Mouse (Mus musculus) limb, embryonic 13.5 days (tissue): ENCODE data around the gene Ptchd4. TPM values are rescaled to one million over a fixed set of nuclear protein-coding genes. Genes with fewer than 3 reads are reported as not detected.

Experiments
- ATAC-seq: fragments of 200-750 bp; cut with Nextera tagmentation; 2 replicates; pipeline ENCODE4 v1.8.0; 2017; ENCODE audit warnings: low read depth, moderate number of reproducible peaks, moderate TSS enrichment; ENCODE audit not compliant: low FRiP score
- H3K27ac ChIP-seq: fragments of 300-500 bp; sonication (generic); 2 replicates; pipeline ENCODE4 v1.5.1; 2015; ENCODE audit warnings: inconsistent platforms, mild to moderate bottlenecking, moderate library complexity
- H3K27me3 ChIP-seq: fragments of 300-500 bp; sonication (generic); 2 replicates; pipeline ENCODE4 v1.6.1; 2015; ENCODE audit warnings: mild to moderate bottlenecking, inconsistent platforms
- H3K36me3 ChIP-seq: fragments of 300-500 bp; sonication (generic); 2 replicates; pipeline ENCODE4 v1.6.1; 2015; ENCODE audit warnings: inconsistent platforms, mild to moderate bottlenecking, moderate library complexity
- H3K4me1 ChIP-seq: fragments of 300-500 bp; sonication (generic); 2 replicates; pipeline ENCODE4 v1.6.1; 2015; ENCODE audit warnings: inconsistent platforms
- H3K4me2 ChIP-seq: fragments of 300-500 bp; sonication (generic); replicated peaks from 2 replicates; pipeline ENCODE4 v1.6.1; 2015; ENCODE audit warnings: inconsistent platforms, mild to moderate bottlenecking, moderate library complexity
- H3K4me3 ChIP-seq: fragments of 300-500 bp; sonication (generic); 2 replicates; pipeline ENCODE4 v1.5.1; 2015; ENCODE audit warnings: moderate library complexity, mild to moderate bottlenecking, inconsistent platforms
- H3K9ac ChIP-seq: fragments of 300-500 bp; sonication (generic); 2 replicates; pipeline ENCODE4 v1.6.1; 2015; ENCODE audit warnings: mild to moderate bottlenecking, inconsistent platforms
- H3K9me3 ChIP-seq: fragments of 300-500 bp; sonication (generic); 2 replicates; pipeline ENCODE4 v1.6.1; 2016; ENCODE audit warnings: inconsistent platforms
- WGBS: fragments of 180-500 bp; shearing (Covaris S2); methylation state at CpG from one replicate; pipeline ENCODE4 v1.1.7; 2015; 5-methylcytosine and 5-hydroxymethylcytosine counted together
- polyA plus RNA-seq: library from polyadenylated mRNA; unstranded; fragments of >200 nt; fragmentation: Nextera tagmentation; extraction: Ambion mirVana; gene quantifications from 2 replicates; pipeline ENCODE4 v1.2.1, GENCODE M21; 2015

Gene Ptchd4
- polyA plus RNA-seq, 1 experiment from 2014 or later = 4.8 TPM

DNA sequence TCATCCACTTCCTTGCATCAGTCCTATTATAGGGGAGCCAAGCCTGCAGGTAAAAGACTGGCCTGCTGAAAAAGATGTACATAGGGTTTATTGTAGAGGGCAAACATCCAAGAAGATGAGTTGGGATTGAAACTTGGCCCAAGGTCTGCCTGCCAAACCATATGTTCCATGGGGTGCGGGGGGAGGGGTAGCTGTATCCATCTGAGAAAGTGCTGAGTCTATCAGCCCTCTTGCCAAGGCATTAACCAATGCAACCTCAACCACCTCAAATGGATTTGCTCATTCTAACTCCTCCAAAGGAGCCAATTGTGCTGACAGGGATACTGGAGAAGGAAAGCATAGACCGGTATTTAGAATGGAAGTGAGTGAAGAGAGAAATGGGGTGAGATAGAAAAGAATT lies 136.5 kb downstream of the Ptchd4 start:
- Histone ChIP-seq H3K4me1 (no peaks in the 10 kb centered on the region), H3K4me2 (no peak overlapping the region), H3K27ac (no peak overlapping the region), H3K4me3 (no peak overlapping the region), H3K27me3 (no peaks in the 10 kb centered on the region), H3K36me3 (no peaks in the 10 kb centered on the region), H3K9me3 (no peaks in the 10 kb centered on the region), H3K9ac (no peak overlapping the region)
- 88% methylated on average over 2 of the region's 2 CpGs for WGBS
- no peak for ATAC-seq

DNA sequence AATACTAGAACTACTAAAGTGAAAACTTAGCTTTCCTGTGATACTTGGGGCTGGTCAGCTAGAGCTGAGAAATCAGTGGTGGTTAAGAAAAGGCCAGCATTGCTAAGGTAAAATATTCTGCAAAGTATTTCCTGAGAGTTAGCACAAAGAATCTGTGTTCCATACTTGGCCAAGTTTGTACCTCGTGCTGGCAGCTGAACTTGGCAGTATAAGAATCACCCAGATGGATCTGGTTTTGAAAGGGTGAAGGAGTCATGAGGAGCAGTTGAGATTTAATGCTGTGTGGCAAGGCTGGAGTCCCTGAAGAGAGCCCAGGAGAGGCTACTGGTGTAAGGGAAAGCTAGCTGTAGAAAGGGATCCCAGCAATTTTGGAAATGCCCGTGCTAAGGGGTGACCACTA lies 140.7 kb downstream of the Ptchd4 start:
- Histone ChIP-seq H3K36me3 (no peaks in the 10 kb centered on the region), H3K9me3 (peaks cover 2% of the 10 kb centered on the region; the same call in 1 of the 2 replicates), H3K4me2 (no peak overlapping the region), H3K27ac (no peak overlapping the region), H3K4me1 (no peaks in the 10 kb centered on the region), H3K4me3 (no peak overlapping the region), H3K27me3 (no peaks in the 10 kb centered on the region), H3K9ac (no peak overlapping the region)
- ATAC-seq = no peak
- 63% methylated on average over 2 of the region's 2 CpGs for WGBS

DNA sequence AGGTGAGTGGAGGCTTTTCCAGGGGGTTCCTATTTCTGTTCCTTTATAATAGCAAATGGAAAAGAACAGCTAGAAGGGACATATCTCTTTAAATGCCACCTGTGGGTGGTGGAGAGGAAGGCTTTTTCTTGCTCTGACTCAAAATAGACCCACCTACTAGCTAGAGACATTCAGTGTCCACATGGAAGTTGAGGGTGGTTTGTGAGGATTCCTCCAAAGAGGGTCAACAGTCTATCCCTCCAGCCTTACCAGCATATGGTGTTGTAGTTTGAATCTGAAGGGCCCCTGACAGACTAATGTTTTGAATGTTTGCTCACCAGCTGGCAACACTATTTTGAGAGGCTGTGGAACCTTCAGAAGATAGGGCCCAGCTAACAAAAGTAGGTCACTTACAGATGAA lies 147.0 kb downstream of the Ptchd4 start:
- ATAC-seq = no peak
- H3K27ac ChIP-seq = no peak overlapping the region

DNA sequence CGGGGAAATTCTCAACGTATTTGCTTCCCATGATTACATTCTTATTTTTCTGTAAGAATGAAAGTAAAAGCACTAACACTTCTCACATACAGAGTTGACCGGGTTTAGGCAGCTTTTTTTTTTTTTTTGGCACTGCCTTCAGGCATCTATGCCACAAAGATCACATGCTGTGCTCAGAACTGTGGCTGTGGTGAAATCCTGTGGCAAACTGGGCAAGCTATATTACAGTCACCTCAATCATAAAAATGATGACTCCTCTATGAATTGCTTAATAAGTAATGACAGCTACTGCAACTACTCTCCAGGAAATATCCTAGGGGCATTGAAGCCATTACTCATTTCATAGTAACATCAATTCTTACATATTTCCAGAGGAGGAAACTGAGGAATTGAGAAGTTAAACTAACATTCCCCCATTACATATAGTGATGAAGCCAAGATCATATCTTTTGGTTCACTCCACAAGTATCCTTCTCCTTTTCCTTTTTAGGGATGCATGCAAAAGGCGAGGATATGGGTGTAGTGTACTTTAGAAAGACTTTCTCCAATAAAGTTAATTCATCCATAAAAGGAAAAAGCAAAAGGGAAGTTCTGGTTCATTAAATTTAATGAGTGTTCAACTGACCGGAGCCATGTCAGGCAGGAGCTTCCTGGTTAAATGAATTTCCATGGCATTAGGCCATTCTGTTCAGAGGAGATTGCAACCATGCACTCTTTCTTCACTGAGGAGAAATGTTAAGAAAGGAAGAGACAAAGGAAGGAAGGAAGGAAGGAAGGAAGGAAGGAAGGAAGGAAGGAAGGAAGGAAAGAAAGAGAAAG lies 164.6 kb downstream of the Ptchd4 start:
- no peak for ATAC-seq
- Histone ChIP-seq H3K4me2 (no peak overlapping the region), H3K9ac (no peak overlapping the region), H3K27ac (no peak overlapping the region), H3K27me3 (no peaks in the 10 kb centered on the region), H3K36me3 (no peaks in the 10 kb centered on the region), H3K4me3 (no peak overlapping the region), H3K4me1 (no peaks in the 10 kb centered on the region), H3K9me3 (no peaks in the 10 kb centered on the region)
- WGBS = 46% methylated on average over 5 of the region's 5 CpGs

More for the DNA sequence above, 147.0 kb downstream of the Ptchd4 start:
- Histone ChIP-seq H3K4me1 (no peaks in the 10 kb centered on the region), H3K36me3 (no peaks in the 10 kb centered on the region), H3K9me3 (peaks cover 3% of the 10 kb centered on the region; the same call in 1 of the 2 replicates), H3K4me2 (no peak overlapping the region), H3K4me3 (no peak overlapping the region), H3K9ac (no peak overlapping the region), H3K27me3 (no peaks in the 10 kb centered on the region)

DNA sequence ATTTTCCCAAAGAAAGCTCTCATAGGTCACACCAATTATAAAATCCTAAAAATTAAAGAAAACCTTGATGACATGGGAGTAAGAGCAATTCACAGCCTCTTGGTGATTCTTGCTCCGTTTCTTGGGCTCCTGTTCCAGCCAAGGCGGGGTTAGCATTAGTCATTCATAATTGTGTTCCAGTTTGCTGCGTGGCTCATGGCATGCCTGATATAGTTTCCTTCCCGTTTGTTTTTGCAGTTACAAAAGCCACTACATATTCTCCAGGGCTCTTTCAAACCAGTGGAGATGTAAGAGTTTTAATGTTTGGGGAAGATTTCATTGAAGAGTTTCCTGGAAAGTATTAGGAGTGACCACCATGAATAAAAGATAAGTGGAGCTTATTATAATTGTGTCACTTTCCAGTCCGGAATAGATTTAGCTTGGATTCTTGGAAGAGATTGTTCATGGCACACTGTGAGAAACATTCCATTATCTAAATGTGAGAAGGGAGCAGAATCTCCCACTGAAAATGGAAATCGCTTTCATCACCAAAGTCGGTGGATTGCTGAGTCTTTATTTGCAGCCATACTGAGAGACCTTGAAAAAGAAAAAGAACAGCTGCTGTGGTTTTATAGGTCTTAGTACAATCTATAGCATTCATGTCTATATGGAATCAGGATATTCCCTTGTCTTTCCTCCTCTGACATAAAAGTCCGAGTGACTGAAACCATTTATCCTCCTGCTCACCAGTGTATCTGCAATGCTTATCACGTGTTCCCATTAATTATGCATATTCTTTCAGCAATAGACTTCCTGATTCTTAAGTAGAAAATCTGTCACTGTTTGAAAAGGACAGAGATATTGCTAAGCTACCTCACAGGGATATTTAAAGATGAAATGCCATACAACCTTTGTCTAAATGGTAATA lies 193.9 kb downstream of the Ptchd4 start:
- Histone ChIP-seq H3K27me3 (no peaks in the 10 kb centered on the region), H3K4me3 (no peak overlapping the region), H3K9ac (no peak overlapping the region), H3K9me3 (no peaks in the 10 kb centered on the region), H3K27ac (no peak overlapping the region), H3K36me3 (no peaks in the 10 kb centered on the region), H3K4me1 (no peaks in the 10 kb centered on the region), H3K4me2 (no peak overlapping the region)
- ATAC-seq = no peak
- WGBS = 77% methylated on average over 9 of the region's 9 CpGs

DNA sequence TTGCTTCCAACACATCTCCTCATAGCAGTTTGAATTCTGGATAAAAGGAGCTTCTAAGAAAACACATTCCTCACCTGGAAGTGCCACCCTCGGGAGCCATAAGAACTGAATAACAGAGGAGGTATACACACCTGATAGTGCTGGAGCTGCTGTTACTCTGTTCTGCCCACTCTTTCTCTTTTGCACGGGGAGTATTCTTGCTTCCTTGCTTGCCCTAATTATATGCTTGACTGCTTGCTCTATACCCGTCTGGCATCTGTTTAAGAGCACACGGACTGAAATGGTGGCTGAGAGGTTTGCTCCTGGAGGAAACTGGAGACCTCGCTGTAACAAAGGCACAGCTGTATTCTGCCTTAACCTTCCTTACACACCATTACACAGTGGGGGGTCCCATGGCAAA lies 214.4 kb downstream of the Ptchd4 start:
- no peak for ATAC-seq
- Histone ChIP-seq H3K36me3 (no peaks in the 10 kb centered on the region), H3K9me3 (no peaks in the 10 kb centered on the region), H3K4me2 (no peak overlapping the region), H3K4me1 (0 out of 2 replicates have a peak, but pooled peaks cover 6% of the 10 kb centered on the region), H3K27ac (no peak overlapping the region), H3K4me3 (no peak overlapping the region), H3K9ac (no peak overlapping the region), H3K27me3 (no peaks in the 10 kb centered on the region)
- 41% methylated on average over 5 of the region's 5 CpGs for WGBS

DNA sequence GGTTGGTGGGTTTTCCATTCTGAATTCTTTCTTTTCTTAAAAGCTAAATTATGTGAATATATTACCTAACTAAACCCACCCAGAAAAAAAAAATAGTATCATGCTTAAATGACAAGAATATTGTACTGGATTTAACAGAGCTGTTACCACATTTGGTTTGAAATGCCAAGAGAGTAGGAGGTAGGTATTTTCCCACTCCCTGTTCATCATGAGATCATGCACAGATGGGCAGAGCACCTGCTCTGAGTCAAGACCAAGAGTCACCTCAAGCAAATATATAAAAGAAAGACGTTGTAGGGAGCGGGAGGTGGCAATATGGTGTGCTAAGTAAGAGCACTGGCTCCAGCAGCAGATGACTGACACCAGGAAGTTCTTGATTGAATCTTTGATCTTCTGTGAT lies 233.8 kb downstream of the Ptchd4 start:
- no peaks in the 10 kb centered on the region for H3K36me3 ChIP-seq
- no peaks in the 10 kb centered on the region for H3K27me3 ChIP-seq
- no peak for ATAC-seq
- no peak overlapping the region for H3K4me3 ChIP-seq
- H3K4me1 ChIP-seq = no peaks in the 10 kb centered on the region
- H3K9me3 ChIP-seq = no peaks in the 10 kb centered on the region
- WGBS = 78% methylated on average over 2 of the region's 2 CpGs
- H3K9ac ChIP-seq = no peak overlapping the region
- H3K27ac ChIP-seq = no peak overlapping the region
- no peak overlapping the region for H3K4me2 ChIP-seq
